ENCODE assay signal across 11 mouse cellular contexts in genomic region chr1:120135934-120136786, GRCm38 (mm10). TPM values are rescaled to one million over a fixed set of nuclear protein-coding genes. Genes with fewer than 3 reads are reported as not detected.
DNase-seq lines count a peak whose midpoint lies in the region; ATAC-seq and TF ChIP-seq lines count a peak whose summit lies in the region.
"Had no signal": no experiment of that assay in that cellular context is flagged by ENCODE, and none has a peak within 500 bp of the region (broad histone marks: within the 10 kb centered on the region; RNA-seq: fewer than 3 reads in every experiment).

No protein-coding gene starts in this region.

- no peaks in the 10 kb centered on the region; the same call in 1 of the 2 replicates for H3K9me3 ChIP-seq in heart, embryonic 16.5 days (replicated peaks; ENCODE audit: control insufficient read depth, low read length)
- no peaks in the 10 kb centered on the region for H3K9me3 ChIP-seq in heart, embryonic 10.5 days
- no peaks in the 10 kb centered on the region for H3K9me3 ChIP-seq in hindbrain, embryonic 12.5 days (replicated peaks)
- no peaks in the 10 kb centered on the region for H3K9me3 ChIP-seq in hindbrain, embryonic 16.5 days (ENCODE audit: control insufficient read depth, low read length)

- WGBS in heart, embryonic 16.5 days = 71% methylated on average over 7 of the region's 7 CpGs
- 67% methylated on average over 7 of the region's 7 CpGs for WGBS in heart, embryonic 10.5 days
- WGBS in hindbrain, embryonic 12.5 days = 88% methylated on average over 7 of the region's 7 CpGs
- WGBS in hindbrain, embryonic 16.5 days = 84% methylated on average over 7 of the region's 7 CpGs

- no peaks in the 10 kb centered on the region for H3K79me3 ChIP-seq in C2C12 (ENCODE audit: low read depth)

- H3K27ac ChIP-seq in heart, embryonic 16.5 days (ENCODE audit: low read length) = no peak overlapping the region
- H3K27ac ChIP-seq in heart, embryonic 10.5 days = no peak overlapping the region
- no peak overlapping the region for H3K27ac ChIP-seq in hindbrain, embryonic 12.5 days
- no peak overlapping the region for H3K27ac ChIP-seq in hindbrain, embryonic 16.5 days (ENCODE audit: low read depth, low read length)

- H3K36me3 ChIP-seq in heart, embryonic 16.5 days (ENCODE audit: control insufficient read depth, insufficient read depth) = no peaks in the 10 kb centered on the region
- no peaks in the 10 kb centered on the region for H3K36me3 ChIP-seq in heart, embryonic 10.5 days
- H3K36me3 ChIP-seq in C2C12 (ENCODE audit: control insufficient read depth, insufficient read depth) = no peaks in the 10 kb centered on the region
- no peaks in the 10 kb centered on the region for H3K36me3 ChIP-seq in hindbrain, embryonic 12.5 days
- no peaks in the 10 kb centered on the region for H3K36me3 ChIP-seq in hindbrain, embryonic 16.5 days (ENCODE audit: control insufficient read depth, insufficient read depth, low read length)

- no peak overlapping the region for H3K9ac ChIP-seq in heart, embryonic 16.5 days (ENCODE audit: low read length)
- H3K9ac ChIP-seq in hindbrain, embryonic 12.5 days = no peak overlapping the region
- no peak overlapping the region for H3K9ac ChIP-seq in hindbrain, embryonic 16.5 days (ENCODE audit: low read depth, low read length)

- no peaks in the 10 kb centered on the region for H3K79me2 ChIP-seq in C2C12 (ENCODE audit: control insufficient read depth, insufficient read depth)

- ATAC-seq in heart, embryonic 16.5 days (replicated peaks; ENCODE audit: extremely low read depth, insufficient read depth, low FRiP score) = 0 out of 2 replicates have a peak, but pooled peaks have one; percentile 28
- peak; percentile 69 for ATAC-seq in megakaryocyte progenitor cell, adult 5-6 weeks (replicated peaks; ENCODE audit: poor library complexity)
- no peak for ATAC-seq in hindbrain, embryonic 12.5 days (ENCODE audit: low FRiP score)
- no peak for ATAC-seq in hindbrain, embryonic 16.5 days

- H3K4me2 ChIP-seq in heart, embryonic 16.5 days (ENCODE audit: low read depth, low read length) = no peak overlapping the region
- H3K4me2 ChIP-seq in hindbrain, embryonic 12.5 days (replicated peaks) = no peak overlapping the region
- H3K4me2 ChIP-seq in hindbrain, embryonic 16.5 days (ENCODE audit: low read length) = no peak overlapping the region

- TF ChIP-seq CTCF in C2C12 (IDR thresholded peaks at IDR 0.05; ENCODE audit: control insufficient read depth, insufficient read depth, insufficient read length) = no peak

- H3ac ChIP-seq in C2C12 (ENCODE audit: control insufficient read depth, insufficient read length, low read depth) = no peak overlapping the region

- no peak for DNase-seq in heart, embryonic 10.5 days (ENCODE audit: low spot score)
- DNase-seq in adrenal gland, postnatal 25 days = peak; percentile 83
- no peak for DNase-seq in embryo, embryonic 10.5 days (ENCODE audit: low spot score)
- DNase-seq: lung, postnatal 14 days; retina, postnatal 1 day had no signal

- H3K4me3 ChIP-seq in heart, embryonic 16.5 days (ENCODE audit: low read length) = no peak overlapping the region
- H3K4me3 ChIP-seq in heart, embryonic 10.5 days = no peak overlapping the region
- no peak overlapping the region for H3K4me3 ChIP-seq in C2C12 (ENCODE audit: insufficient read depth, poor library complexity, severe bottlenecking)
- no peak overlapping the region for H3K4me3 ChIP-seq in hindbrain, embryonic 12.5 days
- H3K4me3 ChIP-seq in hindbrain, embryonic 16.5 days (ENCODE audit: low read length) = no peak overlapping the region
- H3K4me3 ChIP-seq: erythroblast, embryonic 14.5 days had no signal

- no peaks in the 10 kb centered on the region for H3K4me1 ChIP-seq in heart, embryonic 16.5 days (ENCODE audit: control insufficient read depth, insufficient read depth, low read length)
- no peaks in the 10 kb centered on the region; the same call in 1 of the 2 replicates for H3K4me1 ChIP-seq in heart, embryonic 10.5 days
- peaks cover 7% of the 10 kb centered on the region; the same call in 1 of the 2 replicates for H3K4me1 ChIP-seq in hindbrain, embryonic 12.5 days
- H3K4me1 ChIP-seq in hindbrain, embryonic 16.5 days (ENCODE audit: control insufficient read depth, insufficient read depth, low read depth, low read length) = no peaks in the 10 kb centered on the region

- H3K27me3 ChIP-seq in heart, embryonic 16.5 days (ENCODE audit: control insufficient read depth, insufficient read depth, low read length) = no peaks in the 10 kb centered on the region
- H3K27me3 ChIP-seq in heart, embryonic 10.5 days (ENCODE audit: insufficient read depth, poor library complexity, severe bottlenecking) = no peaks in the 10 kb centered on the region
- no peaks in the 10 kb centered on the region for H3K27me3 ChIP-seq in C2C12 (ENCODE audit: control insufficient read depth, insufficient read depth, insufficient read length)
- H3K27me3 ChIP-seq in hindbrain, embryonic 12.5 days = no peaks in the 10 kb centered on the region
- H3K27me3 ChIP-seq in hindbrain, embryonic 16.5 days (replicated peaks; ENCODE audit: control insufficient read depth, insufficient read depth, low read length) = no peaks in the 10 kb centered on the region

TF ChIP-seq in C2C12, 6 proteins besides CTCF, POLR2A, EP300 and RAD21:
- peak; percentile 4 for TF ChIP-seq FOSL1 (IDR thresholded peaks at IDR 0.05; ENCODE audit: insufficient read depth, low read length, poor library complexity, severe bottlenecking)
- TF ChIP-seq USF1 (IDR thresholded peaks at IDR 0.05; ENCODE audit: low read depth) = peak; percentile 33
- no peak for TF ChIP-seq CEBPB (IDR thresholded peaks at IDR 0.05; ENCODE audit: low read depth)
- peak; percentile 72 for TF ChIP-seq MAX (IDR thresholded peaks at IDR 0.05)
- peak; percentile 50 for TF ChIP-seq MYOD1 (IDR thresholded peaks at IDR 0.05; ENCODE audit: control insufficient read depth, insufficient read length, low read depth)
- TF ChIP-seq MYOG (IDR thresholded peaks at IDR 0.05; ENCODE audit: control insufficient read depth, extremely low read depth, insufficient read length) = no peak

RNA-seq across cellular contexts. Expression of gene 3110009E18Rik, which starts 15.2 kb away (rescaled TPM):
- 8.1 and 11.7 TPM in 2 replicates for polyA plus RNA-seq in heart, embryonic 16.5 days (2015; fragmentation: Nextera tagmentation; extraction: Ambion mirVana)
- 13.0 and 15.0 TPM in 2 replicates for polyA plus RNA-seq in heart, embryonic 10.5 days (2016; fragmentation: Nextera tagmentation; extraction: Ambion mirVana)
- polyA plus RNA-seq in C2C12 (2012; fragmentation: generic; extraction: Trizol) = 19.8 TPM
- total RNA-seq in adrenal gland, postnatal 25 days (2021) = 13.2 and 14.5 TPM in 2 replicates
- 12.3 and 13.0 TPM in 2 replicates for total RNA-seq in megakaryocyte progenitor cell, adult 5-6 weeks (2015)
- total RNA-seq in megakaryocyte progenitor cell, adult 5-6 weeks (2017) = 2.4 and 11.5 TPM in 2 replicates
- polyA plus RNA-seq in hindbrain, embryonic 12.5 days (2016; fragmentation: Nextera tagmentation; extraction: Ambion mirVana) = 17.0 and 22.6 TPM in 2 replicates
- polyA plus RNA-seq in hindbrain, embryonic 16.5 days (2015; fragmentation: Nextera tagmentation; extraction: Ambion mirVana) = 9.3 and 13.3 TPM in 2 replicates
- polyA plus RNA-seq: erythroblast, embryonic 14.5 days had no signal

RNA-seq across cellular contexts. Expression of gene Dbi, which starts 15.3 kb away (rescaled TPM):
- polyA plus RNA-seq in heart, embryonic 16.5 days (2015; fragmentation: Nextera tagmentation; extraction: Ambion mirVana) = 676 and 692 TPM in 2 replicates
- 647 and 658 TPM in 2 replicates for polyA plus RNA-seq in heart, embryonic 10.5 days (2016; fragmentation: Nextera tagmentation; extraction: Ambion mirVana)
- 418 TPM for polyA plus RNA-seq in C2C12 (2012; fragmentation: generic; extraction: Trizol)
- 791 and 964 TPM in 2 replicates for total RNA-seq in adrenal gland, postnatal 25 days (2021)
- 344 and 366 TPM in 2 replicates for total RNA-seq in megakaryocyte progenitor cell, adult 5-6 weeks (2015)
- 314 and 346 TPM in 2 replicates for total RNA-seq in megakaryocyte progenitor cell, adult 5-6 weeks (2017)
- polyA plus RNA-seq in hindbrain, embryonic 12.5 days (2016; fragmentation: Nextera tagmentation; extraction: Ambion mirVana) = 582 and 680 TPM in 2 replicates
- polyA plus RNA-seq in hindbrain, embryonic 16.5 days (2015; fragmentation: Nextera tagmentation; extraction: Ambion mirVana) = 1,503 and 1,756 TPM in 2 replicates

Comparison
In these comparisons a context has a peak if more than half of its experiments do, and no peak if none do; other contexts are left out.
1. ATAC-seq: peak in heart, embryonic 16.5 days (single experiment) and megakaryocyte progenitor cell, adult 5-6 weeks (single experiment); none in hindbrain, embryonic 12.5 days (single experiment) and hindbrain, embryonic 16.5 days (single experiment).